Mouse (Mus musculus): ENCODE results near the gene Vcl. TPM values are rescaled to one million over a fixed set of nuclear protein-coding genes. Genes with fewer than 3 reads are reported as not detected.

The Vcl gene
- total and polyA plus RNA-seq, 3 experiments, result 62.4 to 103 (median 102) TPM

DNA sequence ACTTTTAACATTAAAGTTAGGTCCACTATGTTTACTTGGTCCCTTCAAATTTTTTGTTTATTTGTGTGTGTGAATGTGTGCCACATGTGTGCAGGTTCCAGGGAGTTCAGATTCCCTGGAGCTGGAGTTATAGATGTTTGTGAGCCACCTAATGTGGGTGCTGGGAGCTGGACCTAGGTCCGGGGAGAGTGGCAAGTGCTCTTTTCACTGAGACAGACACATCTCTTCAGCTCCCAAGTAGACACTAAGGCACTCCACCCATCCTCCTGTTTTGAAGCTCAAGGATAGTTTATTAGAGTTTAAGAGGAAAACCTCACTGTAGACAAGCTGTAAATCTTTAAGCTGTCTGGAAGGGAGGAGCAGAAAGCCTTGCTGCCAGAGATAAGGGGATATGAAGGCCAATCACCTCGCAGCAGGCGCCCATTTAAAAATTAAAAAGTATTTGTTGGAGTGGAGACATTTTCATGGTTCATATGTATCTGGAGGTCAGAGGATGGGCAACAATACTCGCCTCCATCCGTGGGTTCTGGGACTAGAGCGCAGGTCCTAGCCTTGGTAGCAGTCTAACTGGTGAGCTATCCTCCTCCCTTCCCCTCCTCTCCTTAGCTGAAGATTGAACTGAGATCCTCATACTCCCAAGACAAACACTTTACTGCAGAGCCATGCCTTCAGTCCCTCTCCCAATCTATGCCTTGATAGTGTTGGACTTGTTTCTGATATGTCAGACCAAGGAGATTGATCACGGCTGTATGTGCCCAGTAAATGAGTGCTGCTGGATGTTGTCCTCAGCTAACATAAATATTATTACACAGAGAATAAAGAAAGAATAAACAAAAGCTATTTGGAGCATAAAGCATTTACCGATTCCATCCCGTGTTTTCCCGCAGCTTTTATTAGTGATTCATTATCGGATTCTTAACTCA, 145.5 kb downstream of the Vcl start:
- Histone ChIP-seq H3K9ac (ENCODE audit: low read depth, low read length) (no peak overlapping the region), H3K79me2 (replicated peaks; ENCODE audit: control insufficient read depth, insufficient read depth, low read length) (peaks cover 1% of the 10 kb centered on the region; the same call in 1 of the 2 replicates), H3K4me1 (ENCODE audit: control insufficient read depth, insufficient read depth, low read length) (peaks cover 5% of the 10 kb centered on the region), H3K36me3 (ENCODE audit: control insufficient read depth, insufficient read depth, low read length) (peaks cover 2% of the 10 kb centered on the region), H3K4me3 (no peak overlapping the region; the same call in 1 of the 2 replicates), H3K27me3 (ENCODE audit: control insufficient read depth, insufficient read depth, low read length) (no peaks in the 10 kb centered on the region), H3K27ac (peak overlapping the region; percentile 88)
- TF ChIP-seq CTCF (IDR thresholded peaks at IDR 0.05), result no peak
- no peak for TF ChIP-seq EP300 (IDR thresholded peaks at IDR 0.05; ENCODE audit: insufficient read depth, low read depth, low read length)
- TF ChIP-seq POLR2A (IDR thresholded peaks at IDR 0.05; ENCODE audit: insufficient read depth, low read depth, low read length), result no peak
- intact Hi-C loops (cut with DNase I), result loop anchor here (1.0 kb wide), 1 partner anchor 21 kb away; no protein-coding TSS in a partner anchor
- WGBS, result 58% methylated on average over 11 of the region's 11 CpGs
- DNase-seq, result no peak

DNA sequence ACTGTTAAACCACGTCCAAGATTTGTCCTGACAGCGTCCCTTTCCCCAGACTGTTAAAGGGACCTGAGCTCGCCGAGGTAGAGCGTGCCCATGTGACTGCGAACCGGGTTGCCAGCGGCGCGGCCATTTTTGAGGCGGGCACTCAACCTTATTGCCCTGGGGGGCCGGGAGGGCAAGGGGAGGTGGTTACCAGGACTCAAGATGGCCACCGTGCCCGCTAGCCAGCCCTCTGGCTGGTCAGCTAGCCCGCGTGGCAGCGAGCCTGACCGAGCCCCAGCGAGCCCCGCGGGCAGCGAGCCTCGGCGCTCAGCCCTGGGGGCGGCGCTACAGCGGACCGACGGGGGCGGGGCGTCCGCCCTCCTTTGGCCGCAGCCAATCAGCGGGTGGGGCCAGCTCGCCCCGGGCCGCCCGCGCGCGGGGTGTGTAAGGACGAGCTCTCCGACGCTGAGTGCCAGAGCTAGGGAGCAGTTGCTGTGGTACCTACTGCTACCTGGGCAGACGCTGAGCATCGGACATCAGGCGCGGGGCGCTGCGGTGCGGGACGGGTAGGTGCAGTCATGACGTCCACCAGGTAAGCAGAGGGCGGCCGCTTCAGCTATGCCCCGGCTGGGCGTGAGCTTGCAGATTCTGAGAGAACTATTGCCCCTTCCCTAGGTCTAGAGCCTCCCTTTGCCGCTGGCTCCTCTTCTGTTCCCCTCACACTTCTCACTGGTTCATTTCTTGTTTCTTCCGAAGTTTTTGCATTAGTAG, 146.7 kb downstream of the Vcl start:
- H3K9ac ChIP-seq (ENCODE audit: low read depth, low read length), result peak overlapping the region; percentile 63
- peak; percentile 96 to 97 for DNase-seq
- TF ChIP-seq EP300 (IDR thresholded peaks at IDR 0.05; ENCODE audit: insufficient read depth, low read depth, low read length) (0 out of 2 replicates have a peak, but pooled peaks have one; percentile 45), POLR2A (IDR thresholded peaks at IDR 0.05; ENCODE audit: insufficient read depth, low read depth, low read length) (peak; percentile 80), CTCF (IDR thresholded peaks at IDR 0.05) (peak; percentile 33)
- no peaks in the 10 kb centered on the region for H3K27me3 ChIP-seq (ENCODE audit: control insufficient read depth, insufficient read depth, low read length)
- intact Hi-C loops (cut with DNase I), result loop anchor here (1.0 kb wide), 1 partner anchor 23 kb away; no protein-coding TSS in a partner anchor
- H3K27ac ChIP-seq, result peak overlapping the region; percentile 88
- peaks cover 5% of the 10 kb centered on the region for H3K4me1 ChIP-seq (ENCODE audit: control insufficient read depth, insufficient read depth, low read length)
- peaks cover 5% of the 10 kb centered on the region for H3K36me3 ChIP-seq (ENCODE audit: control insufficient read depth, insufficient read depth, low read length)
- H3K4me3 ChIP-seq, result peak overlapping the region; percentile 62
- peaks cover 1% of the 10 kb centered on the region; the same call in 1 of the 2 replicates for H3K79me2 ChIP-seq (replicated peaks; ENCODE audit: control insufficient read depth, insufficient read depth, low read length)
- WGBS, result under 1% methylated on average over 59 of the region's 59 CpGs

DNA sequence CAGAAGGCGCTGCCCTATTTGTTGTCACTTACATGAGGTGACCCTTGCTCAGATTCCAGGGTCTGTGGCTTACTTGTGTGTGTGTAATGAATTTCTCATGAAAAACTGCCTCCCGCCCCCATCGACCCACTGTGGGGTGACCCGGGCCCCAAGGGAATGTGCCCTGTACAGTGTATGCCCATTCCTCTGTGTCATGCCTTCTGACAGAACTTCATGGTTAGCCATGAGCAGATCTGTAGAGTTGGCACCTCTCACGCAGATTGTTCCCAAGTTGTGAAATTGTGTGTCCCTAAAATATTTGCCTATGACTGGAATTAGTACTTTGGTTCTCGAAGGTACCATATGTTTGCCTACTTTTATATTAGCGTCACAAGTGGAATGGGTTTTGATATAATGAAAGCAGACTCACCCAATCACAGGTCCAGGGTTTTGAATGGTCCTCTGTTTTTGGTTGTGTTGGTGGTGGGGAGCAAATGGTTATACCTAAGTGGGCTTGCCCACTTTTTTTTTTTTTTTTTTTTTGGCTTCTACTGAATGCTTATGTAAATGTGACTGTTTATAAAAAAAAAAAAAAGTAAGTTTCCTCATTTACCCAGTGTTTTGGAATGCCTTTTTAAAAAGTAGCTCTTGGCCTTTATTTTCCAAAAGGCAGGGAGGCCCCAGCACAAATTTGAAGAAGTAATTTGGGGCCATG, 147.4 kb downstream of the Vcl start:
- DNase-seq, result no peak
- Histone ChIP-seq H3K79me2 (replicated peaks; ENCODE audit: control insufficient read depth, insufficient read depth, low read length) (peaks cover 1% of the 10 kb centered on the region; the same call in 1 of the 2 replicates), H3K36me3 (ENCODE audit: control insufficient read depth, insufficient read depth, low read length) (peaks cover 5% of the 10 kb centered on the region), H3K4me3 (peak overlapping the region; percentile 62), H3K27ac (peak overlapping the region; percentile 88), H3K27me3 (ENCODE audit: control insufficient read depth, insufficient read depth, low read length) (no peaks in the 10 kb centered on the region), H3K9ac (ENCODE audit: low read depth, low read length) (peak overlapping the region; percentile 61), H3K4me1 (ENCODE audit: control insufficient read depth, insufficient read depth, low read length) (peaks cover 5% of the 10 kb centered on the region)
- TF ChIP-seq EP300 (IDR thresholded peaks at IDR 0.05; ENCODE audit: insufficient read depth, low read depth, low read length) (no peak), CTCF (IDR thresholded peaks at IDR 0.05) (no peak), POLR2A (IDR thresholded peaks at IDR 0.05; ENCODE audit: insufficient read depth, low read depth, low read length) (no peak)
- 30% methylated on average over 7 of the region's 7 CpGs for WGBS
- intact Hi-C loops (cut with DNase I), result no loop called here

DNA sequence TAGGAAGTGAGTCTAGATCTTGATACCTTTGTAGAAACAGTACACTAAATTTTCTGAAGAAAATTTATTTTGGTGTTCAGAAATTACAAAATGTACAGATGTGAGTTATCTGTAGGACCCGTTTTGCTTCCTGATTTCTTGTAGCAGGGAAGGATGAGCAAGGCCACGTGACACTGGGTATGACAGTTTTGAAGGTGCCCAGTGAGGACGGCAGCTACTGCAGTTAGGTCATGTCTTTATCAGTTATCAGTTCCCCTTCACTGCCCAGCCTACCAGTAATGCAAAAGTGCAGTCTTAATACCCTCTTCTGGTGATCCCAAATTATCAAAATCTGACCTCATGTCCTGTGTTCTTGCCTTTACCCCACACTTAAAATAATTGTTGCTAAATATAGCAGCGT, 148.7 kb downstream of the Vcl start:
- TF ChIP-seq CTCF (IDR thresholded peaks at IDR 0.05) (no peak), EP300 (IDR thresholded peaks at IDR 0.05; ENCODE audit: insufficient read depth, low read depth, low read length) (no peak), POLR2A (IDR thresholded peaks at IDR 0.05; ENCODE audit: insufficient read depth, low read depth, low read length) (no peak)
- H3K79me2 ChIP-seq (replicated peaks; ENCODE audit: control insufficient read depth, insufficient read depth, low read length), result peaks cover 3% of the 10 kb centered on the region; the same call in 1 of the 2 replicates
- H3K27ac ChIP-seq, result peak overlapping the region; percentile 53; the same call in 1 of the 2 replicates
- peaks cover 7% of the 10 kb centered on the region for H3K36me3 ChIP-seq (ENCODE audit: control insufficient read depth, insufficient read depth, low read length)
- 55% methylated on average over 4 of the region's 4 CpGs for WGBS
- intact Hi-C loops (cut with DNase I), result no loop called here
- H3K4me1 ChIP-seq (ENCODE audit: control insufficient read depth, insufficient read depth, low read length), result peaks cover 5% of the 10 kb centered on the region
- H3K4me3 ChIP-seq, result no peak overlapping the region
- DNase-seq, result no peak
- no peaks in the 10 kb centered on the region for H3K27me3 ChIP-seq (ENCODE audit: control insufficient read depth, insufficient read depth, low read length)
- H3K9ac ChIP-seq (ENCODE audit: low read depth, low read length), result no peak overlapping the region

DNA sequence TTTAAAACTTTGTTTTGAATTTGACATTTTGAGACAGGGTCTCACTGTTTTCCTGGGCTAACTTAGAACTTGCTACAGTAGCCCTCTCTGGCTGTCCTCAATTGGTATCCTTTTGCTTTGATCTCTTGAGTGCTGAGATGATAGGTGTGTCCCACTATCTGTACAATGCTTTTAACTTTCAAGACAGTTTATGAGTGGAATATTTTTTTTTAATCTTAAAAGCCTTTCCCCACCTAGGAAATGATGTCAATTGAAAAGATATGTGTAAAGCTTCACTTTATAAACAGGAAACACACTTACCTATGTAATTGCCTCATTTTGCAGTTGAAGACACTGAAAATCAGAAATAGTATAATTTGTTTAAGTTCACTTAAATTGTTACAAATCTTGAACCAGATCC, 149.3 kb downstream of the Vcl start:
- Histone ChIP-seq H3K4me3 (no peak overlapping the region), H3K9ac (ENCODE audit: low read depth, low read length) (no peak overlapping the region), H3K4me1 (ENCODE audit: control insufficient read depth, insufficient read depth, low read length) (peaks cover 8% of the 10 kb centered on the region), H3K27me3 (ENCODE audit: control insufficient read depth, insufficient read depth, low read length) (no peaks in the 10 kb centered on the region), H3K36me3 (ENCODE audit: control insufficient read depth, insufficient read depth, low read length) (peaks cover 7% of the 10 kb centered on the region), H3K27ac (peak overlapping the region; percentile 53; the same call in 1 of the 2 replicates), H3K79me2 (replicated peaks; ENCODE audit: control insufficient read depth, insufficient read depth, low read length) (peaks cover 3% of the 10 kb centered on the region; the same call in 1 of the 2 replicates)
- TF ChIP-seq EP300 (IDR thresholded peaks at IDR 0.05; ENCODE audit: insufficient read depth, low read depth, low read length) (no peak), POLR2A (IDR thresholded peaks at IDR 0.05; ENCODE audit: insufficient read depth, low read depth, low read length) (no peak), CTCF (IDR thresholded peaks at IDR 0.05) (no peak)
- DNase-seq, result no peak
- intact Hi-C loops (cut with DNase I), result no loop called here

All from heart, adult 2 months (tissue).